Mouse (Mus musculus): ENCODE measurements around the gene Rpf2. TPM values are rescaled to one million over a fixed set of nuclear protein-coding genes. Genes with fewer than 3 reads are reported as not detected.

Rpf2 gene
- total RNA-seq (2021) = 10 to 100 TPM; 13.3 to 14.7 TPM
- long read RNA-seq, experiment 1, transcript Rpf2-206 (10 exons, 1,296 nt) = major isoform, 8 of 12 reads
- long read RNA-seq, experiment 1, partial matches to known transcripts = 1 of 12 reads
- long read RNA-seq, experiment 1, other reads (novel, unspliced or antisense) = 2 of 12 reads
- long read RNA-seq, experiment 2, transcript Rpf2-206 (10 exons, 1,296 nt) = major isoform, 5 of 6 reads
- long read RNA-seq, experiment 2, partial matches to known transcripts = 0 of 6 reads
- long read RNA-seq, experiment 2, other reads (novel, unspliced or antisense) = 1 of 6 reads

- DNase-seq = peak; percentile 86 to 89
Measured at GRCm38 (mm10) chr10:40246374-40247165, at the start of gene Rpf2. Gene Rpf2, minus strand, starts transcription at chr10:40247036.

GRCm38 (mm10) chr10:40292640-40293039 lies 45.8 kb upstream of the Rpf2 start:
- no peak for DNase-seq

- DNase-seq = no peak
Measured at GRCm38 (mm10) chr10:40286767-40287166, 39.9 kb upstream of the Rpf2 start.

GRCm38 (mm10) chr10:40285571-40285970 lies 38.7 kb upstream of the Rpf2 start:
- no peak for DNase-seq

GRCm38 (mm10) chr10:40284997-40285396 lies 38.2 kb upstream of the Rpf2 start:
- DNase-seq = no peak

- no peak for DNase-seq
Measured at GRCm38 (mm10) chr10:40284179-40284831, 37.5 kb upstream of the Rpf2 start.

GRCm38 (mm10) chr10:40283636-40284035 lies 36.8 kb upstream of the Rpf2 start:
- peak in 1 of 2 experiments; percentile 17 for DNase-seq

GRCm38 (mm10) chr10:40281565-40281964 lies 34.7 kb upstream of the Rpf2 start:
- no peak for DNase-seq

- no peak for DNase-seq
Measured at GRCm38 (mm10) chr10:40278317-40278716, 31.5 kb upstream of the Rpf2 start.

- peak in 1 of 2 experiments; percentile 29 for DNase-seq
Measured at GRCm38 (mm10) chr10:40275991-40276390, 29.2 kb upstream of the Rpf2 start.

GRCm38 (mm10) chr10:40273938-40274337 lies 27.1 kb upstream of the Rpf2 start:
- DNase-seq = no peak

GRCm38 (mm10) chr10:40271216-40271615 lies 24.4 kb upstream of the Rpf2 start:
- no peak for DNase-seq

- DNase-seq = no peak
Measured at GRCm38 (mm10) chr10:40264920-40265319, 18.1 kb upstream of the Rpf2 start.

- DNase-seq = peak in 1 of 2 experiments; percentile 27
Measured at GRCm38 (mm10) chr10:40263691-40264090, 16.9 kb upstream of the Rpf2 start.

- DNase-seq = no peak
Measured at GRCm38 (mm10) chr10:40262200-40262599, 15.4 kb upstream of the Rpf2 start.

GRCm38 (mm10) chr10:40260305-40260704 lies 13.5 kb upstream of the Rpf2 start:
- no peak for DNase-seq

- no peak for DNase-seq
Measured at GRCm38 (mm10) chr10:40259542-40259941, 12.7 kb upstream of the Rpf2 start.

- peak; percentile 62 to 75 for DNase-seq
Measured at GRCm38 (mm10) chr10:40258976-40259375, 12.1 kb upstream of the Rpf2 start.

GRCm38 (mm10) chr10:40258401-40258966 lies 11.6 kb upstream of the Rpf2 start:
- peak; percentile 68 to 77 for DNase-seq

GRCm38 (mm10) chr10:40257414-40258255 lies 10.8 kb upstream of the Rpf2 start, which contains the start of gene Gtf3c6:
Gene Gtf3c6, minus strand, starts transcription at chr10:40258108.
- DNase-seq = peak; percentile 93 to 99

GRCm38 (mm10) chr10:40256716-40257115 lies 9.9 kb upstream of the Rpf2 start:
- DNase-seq = peak; percentile 58 to 60

All from heart, adult 18-20 months (tissue).